Mouse (Mus musculus) lung, postnatal 25 days (tissue): ENCODE measurements around the gene Erbb3.

ENCODE experiments used
- DNase-seq: peaks from one replicate; pipeline ENCODE4 v3.0.0; 2022; ENCODE audit warnings: low spot score

Erbb3 gene

DNA sequence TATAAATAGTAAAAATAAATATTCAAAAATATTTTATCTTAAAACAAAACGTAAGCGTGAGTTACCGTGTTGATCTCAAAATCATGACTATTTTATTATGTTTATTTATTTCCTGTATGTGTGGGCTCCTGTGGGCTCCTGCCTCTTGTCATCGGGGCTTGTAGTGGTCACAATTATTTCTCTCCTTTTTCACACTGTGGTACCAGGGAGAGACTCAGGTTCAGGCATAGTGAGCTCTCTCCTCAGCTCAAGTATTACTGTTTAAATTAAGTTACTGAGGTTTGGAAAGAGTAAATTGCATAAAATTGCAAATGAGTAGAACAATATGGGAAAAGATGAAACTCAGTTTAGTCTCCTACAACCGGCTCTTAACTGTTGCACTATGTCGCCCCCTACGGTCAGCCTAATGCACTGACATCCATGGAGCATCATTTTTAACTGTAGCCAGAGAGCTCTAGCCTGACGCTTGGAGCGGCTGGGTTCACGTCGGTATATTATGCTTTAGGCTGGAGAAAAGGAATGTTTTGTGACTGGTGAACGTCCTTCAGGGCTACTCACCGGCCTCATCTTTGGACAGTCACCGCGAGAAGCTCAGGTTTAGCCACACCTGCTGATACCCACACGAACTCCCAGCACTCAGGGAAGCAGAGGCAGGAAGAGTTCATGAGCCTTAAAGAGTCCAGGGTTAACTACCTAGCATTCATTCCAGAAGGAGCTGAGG, 23.1 kb upstream of the Erbb3 start:
- DNase-seq = peak; percentile 73

DNA sequence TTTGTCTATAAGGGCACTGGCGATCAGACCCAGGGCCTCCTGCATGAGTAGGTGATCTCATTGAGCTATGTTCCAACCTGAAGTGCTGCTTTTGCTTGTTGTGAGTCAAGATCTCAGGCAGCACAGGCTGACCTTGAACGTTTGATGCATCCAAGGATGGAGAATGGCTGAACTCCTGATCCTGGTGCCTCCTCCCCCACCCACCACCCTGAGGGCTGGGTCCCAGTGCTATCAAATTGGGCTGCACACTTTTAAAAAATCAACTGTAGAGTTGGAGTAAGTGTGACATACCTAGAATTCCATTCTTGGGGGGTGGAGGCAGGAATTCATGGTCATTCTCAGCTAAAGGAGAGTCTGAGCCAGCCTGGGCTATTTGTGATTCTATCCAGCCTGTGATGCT, 17.0 kb upstream of the Erbb3 start:
- no peak for DNase-seq

DNA sequence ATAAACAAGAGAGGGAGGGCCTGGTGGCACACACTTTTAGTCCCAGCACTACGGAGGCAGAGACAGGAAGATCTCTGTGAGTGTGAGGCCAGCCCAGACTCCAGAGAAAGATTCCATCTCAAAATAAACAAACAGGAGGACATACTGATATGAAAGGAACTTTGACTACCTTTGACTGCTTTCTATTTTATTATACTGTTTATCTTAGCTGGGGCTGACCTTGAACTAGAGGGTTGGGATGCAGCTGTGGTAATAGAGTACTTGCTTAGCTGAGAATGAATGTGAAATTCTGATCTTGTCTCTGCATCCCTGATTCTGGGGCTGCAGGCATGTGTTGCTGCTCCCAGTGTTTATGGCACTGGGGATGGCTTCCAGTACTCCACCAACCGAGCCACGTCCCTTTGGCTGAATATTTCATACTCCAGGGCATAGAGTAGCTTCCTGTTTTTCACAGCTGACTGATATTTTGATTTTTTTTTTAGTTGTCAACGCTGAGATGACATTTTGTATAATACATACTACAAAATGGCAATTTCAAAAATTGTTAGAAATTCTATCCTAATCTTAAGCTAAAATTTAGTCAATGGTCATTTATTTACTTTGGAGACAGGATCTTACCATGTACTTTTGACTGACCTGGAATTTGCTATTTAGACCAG, 13.1 kb upstream of the Erbb3 start:
- no peak for DNase-seq

DNA sequence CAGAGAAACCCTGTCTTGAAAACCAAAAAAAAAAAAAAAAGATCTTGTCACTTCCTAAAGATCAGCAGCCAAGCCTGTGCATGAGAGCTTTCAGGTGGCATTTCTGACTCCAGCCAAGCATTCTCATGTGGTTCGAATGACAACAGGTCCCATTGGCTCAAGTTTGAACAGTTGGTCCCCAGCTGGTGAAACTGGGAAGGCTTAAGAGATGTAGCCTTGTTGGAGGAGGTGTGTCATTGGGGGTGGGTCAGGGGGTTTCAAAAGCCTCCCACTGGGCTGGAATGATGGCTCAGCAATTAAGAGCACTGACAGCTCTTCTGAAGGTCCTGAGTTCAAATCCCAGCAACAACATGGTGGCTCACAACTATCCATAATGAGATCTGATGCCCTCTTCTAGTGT, 12.0 kb upstream of the Erbb3 start:
- DNase-seq = no peak

DNA sequence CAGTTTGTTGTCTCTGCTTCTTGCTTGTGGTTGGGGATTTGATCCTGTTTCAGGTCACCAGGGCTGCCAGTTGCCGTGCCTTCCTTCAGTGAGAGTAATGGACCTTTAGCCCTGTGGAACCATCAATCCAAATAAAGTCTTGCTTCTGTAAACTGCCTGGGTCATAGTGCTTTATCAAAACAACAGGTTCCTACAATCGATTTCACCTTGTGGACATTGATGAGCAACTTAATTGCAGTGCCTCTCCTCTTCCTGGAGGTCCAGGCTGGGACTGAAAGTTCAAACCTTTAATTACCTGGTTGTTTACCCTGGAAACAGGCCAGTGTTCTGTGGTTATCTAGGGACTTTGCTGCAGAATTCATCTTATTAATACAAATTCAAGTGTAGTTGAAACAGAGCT, 9.0 kb upstream of the Erbb3 start:
- no peak for DNase-seq

GRCm38 (mm10) chr10:128592797-128593196, 3.3 kb upstream of the Erbb3 start:
- no peak for DNase-seq

- DNase-seq = no peak
Measured at GRCm38 (mm10) chr10:128591436-128591835, 2.0 kb upstream of the Erbb3 start.

DNA sequence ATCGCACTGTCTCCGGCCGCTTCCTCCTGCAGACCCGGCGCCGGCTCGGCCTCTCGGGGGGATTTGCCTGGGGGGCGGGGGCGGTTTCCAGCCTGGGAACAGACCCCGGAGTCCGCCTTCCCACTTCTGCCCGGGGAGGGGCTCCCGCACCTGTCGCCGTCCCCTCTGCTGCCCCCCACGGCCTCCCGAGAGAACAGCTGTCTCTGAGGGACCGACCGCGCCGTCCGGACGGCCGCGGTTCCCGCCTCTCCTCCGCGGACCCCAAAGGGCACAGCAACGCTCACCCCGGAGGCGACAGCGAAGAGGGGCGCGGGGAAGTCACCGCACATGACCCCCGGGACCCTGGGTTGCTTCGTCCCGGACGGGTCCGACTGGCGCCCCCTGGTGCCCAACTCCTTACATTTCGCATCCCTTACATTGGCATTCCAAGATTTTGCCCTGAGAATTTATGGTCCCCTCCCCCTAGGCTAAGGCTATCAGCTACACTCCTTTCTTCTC, 790 bp upstream of the Erbb3 start:
- peak; percentile 59 for DNase-seq

DNA sequence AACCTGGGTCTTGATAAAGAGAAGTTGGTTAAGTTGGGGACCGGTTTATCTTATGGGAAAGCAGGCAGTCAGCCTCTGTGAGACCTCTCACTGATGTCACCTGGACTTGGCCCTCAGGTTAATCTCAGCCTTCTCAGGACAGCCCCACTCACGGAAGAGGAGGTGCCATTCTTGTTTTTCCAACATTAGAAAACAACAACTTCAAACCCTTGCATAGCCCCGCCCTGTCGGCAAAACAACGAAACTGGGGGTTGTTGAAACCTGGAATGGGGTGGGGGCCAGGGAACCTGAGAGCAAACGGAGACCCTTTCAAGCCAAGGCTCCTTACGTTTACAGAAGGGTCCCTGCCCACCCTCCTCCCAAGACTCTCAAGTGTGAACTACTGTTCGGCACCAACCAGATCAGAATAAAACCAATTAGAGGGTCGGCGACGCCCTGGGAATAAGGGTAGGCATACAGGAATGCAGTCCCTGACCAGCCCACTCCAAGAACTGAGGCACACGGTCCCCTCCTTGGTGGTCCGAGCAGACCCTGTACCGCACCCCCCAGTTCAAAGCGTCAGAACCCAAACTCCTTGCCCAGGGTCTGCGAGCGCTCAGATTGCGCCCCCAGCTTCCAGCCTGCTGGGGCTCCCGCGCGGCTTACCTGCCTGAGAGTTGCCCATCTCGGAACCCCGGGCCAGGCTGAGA, 533 bp downstream of the Erbb3 start:
- DNase-seq = peak; percentile 44

DNA sequence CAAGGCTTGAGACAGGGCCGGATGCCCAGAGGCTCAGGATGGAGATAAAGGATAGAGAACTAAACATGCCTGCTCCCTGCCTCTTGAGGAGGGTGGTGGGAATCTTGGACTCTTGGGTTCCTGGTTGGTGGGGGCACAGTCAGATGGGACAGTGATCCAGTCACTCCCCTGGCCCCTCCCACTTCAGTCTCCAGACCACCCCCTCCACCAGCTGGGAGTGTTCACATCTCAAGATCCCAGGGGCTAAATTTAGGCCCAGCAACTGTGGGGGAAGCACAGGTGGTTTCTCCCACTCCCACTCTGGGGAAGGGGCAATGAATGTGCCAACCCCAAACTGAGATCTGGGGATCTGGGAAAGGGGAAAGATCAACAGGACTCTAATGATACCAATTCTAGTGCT, 1.3 kb downstream of the Erbb3 start:
- DNase-seq = no peak

GRCm38 (mm10) chr10:128587697-128588096, 1.8 kb downstream of the Erbb3 start:
- DNase-seq = no peak

DNA sequence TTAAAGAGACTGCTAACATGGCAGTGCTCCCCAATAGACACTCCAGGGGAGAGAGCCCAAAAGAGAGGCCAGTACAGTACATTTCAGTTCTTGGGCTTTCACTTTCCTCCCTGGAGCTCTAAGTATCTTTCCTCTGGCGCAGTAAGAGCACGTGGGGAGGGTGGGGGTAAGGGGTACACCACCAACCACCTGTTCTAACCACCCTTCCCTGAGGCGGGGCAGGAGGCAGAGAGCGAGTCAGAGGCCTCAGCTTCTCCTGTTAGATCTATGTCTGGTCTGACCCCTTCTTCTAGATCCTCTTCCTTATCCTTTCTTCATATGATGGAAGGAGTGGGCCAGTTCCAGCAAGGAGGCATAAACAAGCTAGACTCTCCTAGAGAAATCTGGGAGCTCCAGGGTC, 2.3 kb downstream of the Erbb3 start:
- DNase-seq = no peak

DNA sequence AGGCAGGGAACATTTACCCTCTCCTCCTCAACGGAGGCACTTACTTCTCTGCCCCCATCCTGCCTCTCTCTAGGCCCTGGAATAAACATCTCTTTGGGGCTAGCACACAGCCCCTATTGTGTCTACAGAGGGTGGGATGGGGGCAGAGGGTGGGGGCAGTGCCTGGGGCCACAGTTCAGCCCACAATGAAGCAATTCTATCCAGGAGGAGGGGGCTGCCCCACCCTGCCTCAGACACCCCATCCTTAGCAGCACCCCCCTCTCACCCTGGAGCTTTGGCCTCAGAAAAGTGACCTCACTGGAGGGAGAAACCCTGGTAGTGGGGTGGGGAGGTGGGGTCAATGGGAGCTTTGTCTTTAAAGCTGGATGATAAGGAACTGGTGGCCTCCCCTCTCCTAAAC, 2.9 kb downstream of the Erbb3 start:
- no peak for DNase-seq

- DNase-seq = peak; percentile 90
Measured at GRCm38 (mm10) chr10:128584386-128584785, 5.1 kb downstream of the Erbb3 start.

DNA sequence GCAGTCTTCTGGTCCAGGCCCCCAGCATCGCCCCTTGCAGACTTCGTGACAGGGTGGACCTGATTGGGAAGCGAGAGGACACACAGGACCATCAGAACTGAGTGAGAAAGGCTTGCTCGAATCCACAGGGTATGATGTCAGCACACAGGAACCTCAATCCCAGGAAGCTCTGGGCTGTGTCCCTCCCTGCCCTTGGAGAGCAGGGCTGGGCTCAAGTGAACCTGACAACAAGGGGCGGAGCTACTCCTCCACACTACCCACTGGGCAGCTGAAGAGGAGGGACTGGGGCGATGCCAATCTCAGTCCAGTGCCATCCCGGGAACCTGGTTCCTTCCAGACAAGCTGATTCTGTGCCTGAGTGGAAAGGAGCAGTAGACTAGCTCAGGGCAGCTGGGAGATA, 5.8 kb downstream of the Erbb3 start:
- DNase-seq = peak; percentile 91

DNA sequence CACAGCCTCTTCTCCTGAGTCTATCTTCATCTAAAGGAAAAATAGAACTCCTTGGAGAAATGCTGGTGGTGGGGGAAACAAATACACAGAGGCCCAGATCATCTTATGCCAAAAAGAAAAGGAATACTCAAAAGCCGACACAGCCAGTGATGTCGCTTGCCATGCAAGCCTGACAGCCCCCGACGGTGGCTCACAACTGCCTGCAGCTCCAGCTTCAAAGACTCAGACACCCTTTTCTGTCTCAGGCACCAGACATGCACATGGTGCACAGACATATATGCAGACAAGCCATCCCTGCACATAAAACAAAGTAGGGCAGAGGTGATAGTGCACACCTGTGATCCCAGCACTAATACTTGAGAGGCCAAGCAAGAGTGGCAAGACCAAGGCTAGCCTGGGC, 9.7 kb downstream of the Erbb3 start:
- no peak for DNase-seq

- DNase-seq = no peak
Measured at GRCm38 (mm10) chr10:128579298-128579697, 10.2 kb downstream of the Erbb3 start.

- DNase-seq = no peak
Measured at GRCm38 (mm10) chr10:128578330-128578729, 11.1 kb downstream of the Erbb3 start.

- no peak for DNase-seq
Measured at GRCm38 (mm10) chr10:128575063-128575462, 14.4 kb downstream of the Erbb3 start.

DNA sequence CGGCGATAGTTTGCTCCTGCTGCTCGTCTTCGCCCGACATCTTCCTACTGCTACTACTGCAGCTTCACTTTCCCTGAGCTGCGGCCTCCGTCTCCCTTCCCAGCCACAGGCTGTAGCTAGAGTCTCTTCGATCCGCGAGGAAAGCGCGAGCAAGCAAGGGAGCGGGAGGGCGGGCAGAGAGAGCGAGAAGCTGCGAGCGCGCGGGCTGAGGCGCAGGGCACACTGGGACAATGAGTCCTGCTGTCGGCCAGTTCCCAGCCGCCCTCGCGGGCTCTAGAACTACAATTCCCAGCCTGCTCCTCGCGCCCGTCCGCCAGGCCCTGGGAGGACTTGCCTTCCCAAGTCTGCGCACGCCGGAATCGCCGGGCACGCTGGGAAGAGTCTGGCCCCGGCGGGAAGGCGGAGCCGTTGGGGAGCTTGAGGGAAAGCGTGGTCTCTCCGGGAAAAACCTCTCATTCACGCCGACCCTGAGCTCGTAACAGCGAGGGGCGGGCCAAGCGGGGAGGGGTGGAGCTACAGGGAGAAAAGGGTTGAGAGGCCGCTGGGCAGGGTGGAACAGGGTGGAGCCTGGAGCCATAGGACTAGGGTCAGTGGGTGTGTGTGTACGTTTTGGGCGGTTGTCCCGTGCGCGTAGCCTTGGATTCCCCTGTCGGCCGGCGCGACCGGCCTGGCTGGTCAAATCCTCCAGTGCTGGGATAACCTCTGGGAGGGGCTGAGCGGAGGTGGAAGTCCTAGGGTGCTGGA, 23.5 kb downstream of the Erbb3 start, which contains the start of gene Pa2g4:
Gene Pa2g4 (minus strand): TSS at position 200 of the 744 bp plus-strand sequence.
- DNase-seq = peak; percentile 99

- DNase-seq = no peak
Measured at GRCm38 (mm10) chr10:128565206-128565787, 24.2 kb downstream of the Erbb3 start.

GRCm38 (mm10) chr10:128563544-128563943, 25.9 kb downstream of the Erbb3 start:
- no peak for DNase-seq
